Mouse (Mus musculus): ENCODE data around the gene Ss18l1.

Ss18l1 gene

DNA sequence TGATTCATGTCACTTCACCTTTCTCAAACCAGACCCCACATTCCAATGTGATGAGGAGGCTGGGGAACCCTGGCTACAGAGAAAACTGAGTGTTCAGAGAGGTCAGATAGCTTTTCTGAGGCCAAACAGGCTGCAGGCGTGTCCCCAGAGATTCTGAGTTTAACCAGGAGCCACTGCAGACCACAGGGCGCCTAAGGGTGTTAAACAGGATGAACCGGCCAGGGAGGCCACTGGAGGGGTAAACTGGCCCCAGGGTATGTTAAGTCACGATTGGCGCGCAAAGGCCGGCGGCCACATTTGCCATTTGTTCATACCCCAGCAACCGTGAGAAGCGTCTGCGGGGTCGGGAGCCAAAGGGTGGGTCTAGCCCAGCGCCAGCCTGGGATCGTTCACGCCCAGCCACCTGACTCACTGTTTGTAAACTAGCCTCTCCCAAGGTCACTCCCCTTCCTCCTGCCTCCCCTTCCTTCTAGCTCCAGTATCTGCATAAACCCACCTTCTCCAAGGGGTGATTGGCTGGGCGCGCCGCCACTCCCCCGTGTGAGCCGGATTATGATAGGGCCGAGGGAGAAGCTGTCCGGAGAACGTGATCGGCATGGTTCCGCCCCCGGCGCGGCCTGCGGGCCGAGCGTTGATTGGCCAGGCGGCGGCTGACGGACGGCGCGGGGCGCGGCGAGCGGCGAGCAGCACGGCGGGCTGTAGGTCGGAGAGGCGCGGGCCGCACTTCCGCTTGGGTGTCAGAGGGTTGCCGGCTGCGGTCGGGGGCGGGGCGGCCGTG is 76.5 kb downstream of the Ss18l1 start, which contains the start of gene Osbpl2:
Osbpl2 (plus strand) TSS at position 646 of the 778 bp plus-strand sequence.
- DNase-seq (ENCODE audit: low spot score) = peak; percentile 100

Measured in testis, postnatal 14 days (tissue).